Mouse (Mus musculus) liver, embryonic 12.5 days (tissue): ENCODE data around the gene Supt20. TPM values are rescaled to one million over a fixed set of nuclear protein-coding genes. Genes with fewer than 3 reads are reported as not detected.
"Not testable (repeated sequence)": the region's sequence is repeated elsewhere in the genome, so short reads cannot be mapped to it uniquely, and the experiment has no call there.

ENCODE experiments used
- ATAC-seq: fragments of 200-750 bp; cut with Nextera tagmentation; 2 replicates; pipeline ENCODE4 v1.8.0; 2017; ENCODE audit warnings: moderate number of reproducible peaks, mild to moderate bottlenecking, moderate library complexity
- H3K27ac ChIP-seq: fragments of 300-500 bp; sonication (generic); 2 replicates; pipeline ENCODE4 v1.5.1; 2016; ENCODE audit warnings: mild to moderate bottlenecking
- H3K27me3 ChIP-seq: fragments of 300-500 bp; sonication (generic); replicated peaks from 2 replicates; pipeline ENCODE4 v1.6.1; 2016; ENCODE audit warnings: mild to moderate bottlenecking, moderate library complexity
- H3K36me3 ChIP-seq: fragments of 300-500 bp; sonication (generic); 2 replicates; pipeline ENCODE4 v1.6.1; 2016; ENCODE audit warnings: mild to moderate bottlenecking, moderate library complexity
- H3K4me1 ChIP-seq: fragments of 300-500 bp; sonication (generic); 2 replicates; pipeline ENCODE4 v1.6.1; 2016
- H3K4me2 ChIP-seq: fragments of 300-500 bp; sonication (generic); 2 replicates; pipeline ENCODE4 v1.6.1; 2016; ENCODE audit warnings: mild to moderate bottlenecking, moderate library complexity
- H3K4me3 ChIP-seq: fragments of 300-500 bp; sonication (generic); 2 replicates; pipeline ENCODE4 v1.5.1; 2016; ENCODE audit warnings: mild to moderate bottlenecking, moderate library complexity
- H3K9ac ChIP-seq: fragments of 300-500 bp; sonication (generic); 2 replicates; pipeline ENCODE4 v1.6.1; 2016; ENCODE audit warnings: mild to moderate bottlenecking, moderate library complexity
- H3K9me3 ChIP-seq: fragments of 300-500 bp; sonication (generic); replicated peaks from 2 replicates; pipeline ENCODE4 v1.6.1; 2016; ENCODE audit warnings: mild to moderate bottlenecking, moderate library complexity
- WGBS: fragments of 180-500 bp; shearing (Covaris S2); methylation state at CpG from one replicate; pipeline ENCODE4 v1.1.7; 2016; ENCODE audit not compliant: insufficient replicate concordance; 5-methylcytosine and 5-hydroxymethylcytosine counted together
- polyA plus RNA-seq: library from polyadenylated mRNA; unstranded; fragments of >200 nt; fragmentation: Nextera tagmentation; extraction: Ambion mirVana; gene quantifications from 2 replicates; pipeline ENCODE4 v1.2.1, GENCODE M21; 2016

Gene Supt20
- polyA plus RNA-seq, 1 experiment from 2014 or later, result 49.8 TPM

DNA sequence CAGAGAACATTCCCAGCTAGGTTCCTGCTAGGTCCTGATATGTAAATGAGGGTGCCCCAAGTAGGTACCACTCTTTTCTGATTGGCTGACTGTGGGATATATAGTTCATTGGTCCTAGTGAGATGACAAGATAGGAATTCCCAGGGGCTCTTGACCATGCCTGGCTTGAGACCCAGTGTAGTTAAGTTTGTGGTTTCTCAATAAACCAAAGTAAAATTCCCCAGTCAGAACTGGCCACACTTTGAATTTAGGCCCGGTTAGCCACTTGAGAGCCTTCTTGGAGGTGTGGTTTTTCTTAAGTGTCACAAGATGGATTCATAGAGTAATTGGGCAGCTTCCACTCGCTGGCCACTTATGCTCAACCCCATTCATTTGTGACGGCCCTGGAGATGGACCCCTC, 20.5 kb upstream of the Supt20 start:
- Histone ChIP-seq H3K4me2 (no peak overlapping the region), H3K9ac (no peak overlapping the region), H3K27ac (no peak overlapping the region), H3K27me3 (no peaks in the 10 kb centered on the region), H3K4me1 (no peaks in the 10 kb centered on the region), H3K4me3 (no peak overlapping the region), H3K36me3 (no peaks in the 10 kb centered on the region), H3K9me3 (no peaks in the 10 kb centered on the region)
- ATAC-seq, result no peak
- WGBS, result 41% methylated on average over 3 of the region's 3 CpGs

DNA sequence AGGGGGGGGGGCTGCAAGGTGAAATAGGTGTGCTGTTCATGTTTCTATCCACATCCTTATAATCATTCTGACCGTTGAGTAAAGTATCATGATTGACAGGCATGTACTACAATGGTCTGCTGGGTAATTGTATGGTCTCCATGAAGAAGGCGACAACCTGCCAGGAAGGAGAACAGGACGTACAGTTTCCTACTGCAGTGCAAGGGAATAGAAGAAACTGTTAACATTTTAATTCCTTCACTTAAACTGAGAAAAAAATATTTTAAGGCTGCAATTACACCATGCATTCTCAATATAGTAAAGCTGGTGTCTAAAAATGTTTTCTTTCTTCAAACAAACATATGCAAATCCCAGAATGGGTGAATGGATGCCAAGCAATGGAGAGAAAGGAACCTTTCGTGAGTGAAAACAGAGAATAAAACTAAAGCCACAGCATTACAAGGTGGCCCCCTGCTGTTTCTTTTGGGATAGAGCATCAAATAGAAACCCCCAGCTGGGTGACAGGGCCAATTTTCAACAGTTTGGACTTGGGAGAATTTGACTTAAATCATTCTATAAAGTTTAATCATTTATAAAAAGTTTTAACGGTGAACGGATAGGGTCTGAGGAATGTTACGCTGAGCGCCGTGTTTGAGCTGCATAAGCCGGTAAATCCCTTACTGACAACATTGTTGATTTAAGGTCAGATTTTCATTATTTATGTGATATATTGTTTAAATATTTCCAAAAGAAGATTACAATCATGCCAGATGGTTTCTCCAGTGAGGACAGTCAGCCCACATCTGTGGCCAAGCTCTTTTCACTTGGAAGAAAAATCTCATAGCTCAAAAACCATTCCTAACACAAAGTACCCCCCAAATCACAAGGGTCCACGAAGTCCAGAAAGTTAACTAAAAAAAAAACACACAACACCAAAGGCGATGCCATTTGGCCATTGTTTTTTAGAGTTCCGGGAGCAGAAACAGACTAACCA, 19.8 kb upstream of the Supt20 start:
- H3K4me3 ChIP-seq, result no peak overlapping the region
- 67% methylated on average over 13 of the region's 13 CpGs for WGBS
- H3K4me1 ChIP-seq, result no peaks in the 10 kb centered on the region
- no peak overlapping the region for H3K4me2 ChIP-seq
- no peaks in the 10 kb centered on the region for H3K27me3 ChIP-seq
- no peak overlapping the region for H3K9ac ChIP-seq
- no peaks in the 10 kb centered on the region for H3K9me3 ChIP-seq
- H3K27ac ChIP-seq, result no peak overlapping the region
- ATAC-seq, result no peak
- H3K36me3 ChIP-seq, result no peaks in the 10 kb centered on the region

DNA sequence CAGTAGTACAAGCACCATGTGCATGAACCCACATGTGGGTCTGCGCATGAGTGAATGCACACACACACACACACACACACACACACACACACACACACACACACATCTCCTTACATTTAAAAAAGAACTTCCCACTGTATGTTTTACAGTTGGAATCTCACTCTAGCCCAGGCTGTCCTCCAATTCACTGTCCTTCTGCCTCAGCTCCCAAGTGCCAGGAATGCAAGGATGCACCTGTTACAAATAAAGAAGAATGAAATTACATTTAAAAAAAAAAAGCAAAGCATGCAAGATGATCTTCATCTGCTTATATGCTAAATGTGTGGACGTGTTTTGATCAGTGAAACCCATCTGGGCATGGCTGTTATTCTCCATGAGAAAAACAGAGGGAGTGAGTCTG, 15.8 kb upstream of the Supt20 start:
- H3K4me3 ChIP-seq, result no peak overlapping the region
- WGBS, result 58% methylated on average over 2 of the region's 2 CpGs
- ATAC-seq, result no peak
- H3K4me2 ChIP-seq, result no peak overlapping the region
- no peak overlapping the region for H3K9ac ChIP-seq
- H3K9me3 ChIP-seq, result no peaks in the 10 kb centered on the region
- no peaks in the 10 kb centered on the region for H3K27me3 ChIP-seq
- H3K36me3 ChIP-seq, result no peaks in the 10 kb centered on the region
- no peaks in the 10 kb centered on the region for H3K4me1 ChIP-seq
- no peak overlapping the region for H3K27ac ChIP-seq

DNA sequence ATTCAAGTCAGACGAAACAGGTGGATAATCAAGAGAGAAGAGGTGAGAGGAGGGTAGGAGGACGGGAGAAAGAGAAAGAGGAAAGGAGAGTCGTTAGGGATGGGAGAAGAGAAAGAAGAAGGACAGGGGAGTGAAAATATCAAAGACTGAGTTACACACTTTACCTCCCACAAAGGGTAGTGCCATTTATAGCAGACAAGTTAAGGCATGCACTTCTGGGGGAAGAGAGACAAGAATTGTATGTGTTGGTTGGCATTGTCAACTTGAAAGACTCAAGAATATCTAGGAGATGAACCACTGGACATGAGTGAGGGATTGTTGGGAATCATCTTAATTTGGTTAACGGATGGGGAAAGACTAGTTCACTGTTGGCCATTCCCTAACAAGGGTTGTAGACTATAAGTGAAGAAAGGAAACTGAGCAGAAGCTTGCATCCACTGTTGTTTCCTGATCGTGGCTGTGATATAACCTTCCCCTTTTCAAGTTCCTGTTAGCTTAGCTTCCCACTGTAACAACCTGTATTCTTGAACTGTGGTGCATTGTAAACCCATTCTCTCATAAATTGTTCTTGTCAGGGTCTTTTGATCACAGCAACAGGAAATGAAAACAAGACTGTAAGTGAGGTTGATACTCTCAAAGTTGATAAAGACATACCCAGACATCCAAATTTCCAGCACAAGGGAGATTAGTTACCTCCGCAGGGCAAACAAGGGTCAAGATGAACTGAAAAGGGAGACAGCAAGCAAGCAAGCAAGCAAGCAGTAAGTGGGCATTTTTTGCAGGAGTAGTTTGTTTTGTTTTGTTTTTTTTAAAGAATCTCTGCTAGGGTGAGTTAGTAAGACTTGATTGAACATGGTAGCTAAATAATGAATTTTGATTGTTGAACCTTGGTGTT, 11.1 kb upstream of the Supt20 start:
- WGBS, result 32% methylated on average over 6 of the region's 6 CpGs
- Histone ChIP-seq H3K27ac (no peak overlapping the region), H3K9ac (no peak overlapping the region), H3K4me3 (no peak overlapping the region), H3K4me2 (no peak overlapping the region), H3K4me1 (no peaks in the 10 kb centered on the region), H3K36me3 (no peaks in the 10 kb centered on the region), H3K27me3 (no peaks in the 10 kb centered on the region), H3K9me3 (no peaks in the 10 kb centered on the region)
- ATAC-seq, result no peak

GRCm38 (mm10) chr3:54685202-54685601, 7.4 kb upstream of the Supt20 start:
- H3K4me3 ChIP-seq, result no peak overlapping the region
- WGBS, result 79% methylated on average over 3 of the region's 3 CpGs
- no peak overlapping the region for H3K9ac ChIP-seq
- H3K4me2 ChIP-seq, result no peak overlapping the region
- no peaks in the 10 kb centered on the region for H3K9me3 ChIP-seq
- H3K27ac ChIP-seq, result no peak overlapping the region
- no peaks in the 10 kb centered on the region for H3K27me3 ChIP-seq
- H3K4me1 ChIP-seq, result no peaks in the 10 kb centered on the region
- H3K36me3 ChIP-seq, result no peaks in the 10 kb centered on the region
- no peak for ATAC-seq

- 65% methylated on average over 2 of the region's 2 CpGs for WGBS
- no peak for ATAC-seq
Measured at GRCm38 (mm10) chr3:54687245-54687644, 5.4 kb upstream of the Supt20 start.

DNA sequence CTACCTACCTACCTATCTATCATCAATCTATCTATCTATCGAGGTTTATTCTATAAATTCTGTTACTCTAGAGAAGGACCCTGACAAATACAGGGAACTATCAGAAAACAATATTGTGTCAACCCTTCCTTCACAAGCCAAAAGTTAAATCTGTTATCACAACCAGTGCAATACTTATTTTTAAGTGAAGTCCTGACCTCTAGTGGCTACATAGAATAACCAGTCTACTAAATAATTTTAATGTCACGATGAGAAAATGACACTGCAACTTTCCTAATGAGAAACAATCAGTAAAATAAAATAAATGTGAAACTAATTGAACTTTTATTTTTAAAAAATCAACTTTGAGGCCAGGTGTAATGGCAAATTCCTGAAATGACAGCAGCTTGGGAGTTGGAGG, 3.5 kb upstream of the Supt20 start:
- 40% methylated on average over 2 of the region's 2 CpGs for WGBS
- no peaks in the 10 kb centered on the region for H3K9me3 ChIP-seq
- H3K36me3 ChIP-seq, result no peaks in the 10 kb centered on the region
- H3K4me3 ChIP-seq, result no peak overlapping the region
- no peaks in the 10 kb centered on the region for H3K27me3 ChIP-seq
- no peak overlapping the region for H3K4me2 ChIP-seq
- no peak overlapping the region for H3K27ac ChIP-seq
- peaks cover 14% of the 10 kb centered on the region; the same call in 1 of the 2 replicates for H3K4me1 ChIP-seq
- ATAC-seq, result no peak
- no peak overlapping the region for H3K9ac ChIP-seq

More at GRCm38 (mm10) chr3:54687245-54687644, 5.4 kb upstream of the Supt20 start:
- no peak overlapping the region for H3K4me3 ChIP-seq
- peaks cover 13% of the 10 kb centered on the region; the same call in 1 of the 2 replicates for H3K4me1 ChIP-seq
- no peak overlapping the region for H3K4me2 ChIP-seq
- H3K9ac ChIP-seq, result no peak overlapping the region
- no peaks in the 10 kb centered on the region for H3K36me3 ChIP-seq
- H3K9me3 ChIP-seq, result no peaks in the 10 kb centered on the region
- no peaks in the 10 kb centered on the region for H3K27me3 ChIP-seq
- no peak overlapping the region for H3K27ac ChIP-seq

DNA sequence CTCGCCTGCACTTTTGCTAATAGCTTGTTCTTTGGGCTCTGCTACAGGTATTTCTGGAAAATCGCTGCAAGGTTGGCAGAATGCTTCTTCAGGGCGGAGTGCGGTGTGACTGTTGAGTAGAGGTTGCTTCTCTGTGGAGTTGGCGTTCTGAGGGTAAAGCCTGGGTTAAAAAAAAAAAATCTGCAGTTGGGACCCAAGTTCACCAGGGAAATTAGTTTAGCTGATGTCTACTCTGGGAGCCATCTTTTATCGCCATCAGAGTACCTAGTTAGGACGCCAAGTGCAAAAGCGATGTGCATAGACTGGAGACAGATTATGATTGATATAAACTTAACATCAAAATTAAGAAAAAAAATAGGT, 429 bp downstream of the Supt20 start:
- H3K27me3 ChIP-seq, result no peaks in the 10 kb centered on the region
- H3K4me1 ChIP-seq, result peaks cover 30% of the 10 kb centered on the region
- peaks cover 35% of the 10 kb centered on the region for H3K36me3 ChIP-seq
- H3K9ac ChIP-seq, result peak overlapping the region; percentile 71
- 0 out of 2 replicates have a peak, but pooled peaks have one; percentile 1 for ATAC-seq
- peak overlapping the region; percentile 73 for H3K4me2 ChIP-seq
- WGBS, result under 1% methylated on average over 8 of the region's 8 CpGs
- H3K9me3 ChIP-seq, result no peaks in the 10 kb centered on the region
- peak overlapping the region; percentile 77 for H3K4me3 ChIP-seq
- H3K27ac ChIP-seq, result peak overlapping the region; percentile 90

DNA sequence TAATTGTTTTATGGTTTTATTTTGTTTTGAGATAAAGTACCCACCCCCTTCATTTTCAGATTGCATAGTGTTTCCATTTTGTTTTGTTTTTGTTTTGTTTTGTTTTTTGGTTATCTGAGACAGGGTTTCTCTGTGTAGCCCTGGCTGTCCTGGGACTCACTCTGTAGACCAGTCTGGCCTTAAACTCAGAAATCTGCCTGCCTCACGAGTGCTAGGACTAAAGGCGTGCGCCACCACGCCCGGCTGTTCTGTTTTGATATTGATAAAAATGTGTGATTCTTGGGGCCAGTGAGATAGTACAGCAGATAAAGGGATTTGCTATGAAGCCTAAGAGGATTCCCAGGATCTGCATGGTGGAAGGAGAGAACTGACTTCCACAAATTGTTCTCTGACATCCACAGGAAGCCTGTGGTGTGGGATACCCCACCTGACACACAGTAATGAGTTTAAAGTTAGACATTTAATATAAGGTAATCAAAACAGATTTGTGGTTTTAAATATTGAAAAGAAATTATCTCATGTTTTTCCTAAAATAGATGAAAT, 7.2 kb downstream of the Supt20 start:
- Histone ChIP-seq H3K4me3 (no peak overlapping the region), H3K4me2 (no peak overlapping the region), H3K4me1 (peaks cover 21% of the 10 kb centered on the region), H3K9me3 (no peaks in the 10 kb centered on the region), H3K36me3 (peaks cover 87% of the 10 kb centered on the region), H3K27ac (no peak overlapping the region), H3K27me3 (no peaks in the 10 kb centered on the region), H3K9ac (no peak overlapping the region)
- 48% methylated on average over 5 of the region's 5 CpGs for WGBS
- no peak for ATAC-seq

- 84% methylated on average over 8 of the region's 8 CpGs for WGBS
- not testable (repeated sequence) for H3K4me1 ChIP-seq
Measured at GRCm38 (mm10) chr3:54704106-54704505, 11.5 kb downstream of the Supt20 start.

DNA sequence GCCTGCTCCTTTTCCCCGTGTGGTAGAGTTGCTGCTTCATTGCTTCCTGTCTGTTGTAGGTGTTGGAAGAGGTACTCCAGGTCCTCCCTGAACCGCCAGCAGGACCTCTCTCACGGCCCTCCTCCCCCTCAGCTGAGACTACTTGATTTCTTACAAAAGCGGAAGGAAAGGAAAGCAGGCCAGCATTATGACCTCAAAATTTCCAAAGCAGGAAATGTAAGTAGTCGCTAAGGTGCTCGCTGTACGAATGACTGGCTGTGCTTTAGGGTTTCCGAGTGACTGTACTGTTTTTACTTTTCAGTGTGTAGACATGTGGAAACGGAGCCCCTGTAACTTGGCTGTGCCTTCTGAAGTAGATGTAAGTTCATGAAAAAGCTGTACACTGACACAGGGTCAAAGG, 16.4 kb downstream of the Supt20 start:
- H3K4me1 ChIP-seq, result no peaks in the 10 kb centered on the region
- H3K9ac ChIP-seq, result no peak overlapping the region
- no peak overlapping the region for H3K4me2 ChIP-seq
- WGBS, result 77% methylated on average over 9 of the region's 9 CpGs
- no peaks in the 10 kb centered on the region for H3K9me3 ChIP-seq
- H3K4me3 ChIP-seq, result no peak overlapping the region
- peaks cover 88% of the 10 kb centered on the region for H3K36me3 ChIP-seq
- H3K27ac ChIP-seq, result no peak overlapping the region; the same call in 1 of the 2 replicates
- no peaks in the 10 kb centered on the region for H3K27me3 ChIP-seq
- no peak for ATAC-seq

More at GRCm38 (mm10) chr3:54704106-54704505, 11.5 kb downstream of the Supt20 start:
- not testable (repeated sequence) for H3K27ac ChIP-seq, H3K4me2 ChIP-seq, H3K27me3 ChIP-seq, H3K9me3 ChIP-seq, ATAC-seq, H3K4me3 ChIP-seq, H3K9ac ChIP-seq
- H3K36me3 ChIP-seq, result peaks cover 89% of the 10 kb centered on the region

- Histone ChIP-seq H3K36me3 (peaks cover 86% of the 10 kb centered on the region), H3K4me2 (no peak within 1 kb of the TSS), H3K9ac (no peak within 1 kb of the TSS), H3K9me3 (no peaks in the 10 kb centered on the region), H3K4me1 (no peaks in the 10 kb centered on the region), H3K27ac (no peak within 1 kb of the TSS), H3K4me3 (no peak within 1 kb of the TSS), H3K27me3 (no peaks in the 10 kb centered on the region)
- WGBS, result 81% methylated on average over 6 of the region's 6 CpGs
- no peak for ATAC-seq
Measured at GRCm38 (mm10) chr3:54714253-54714652, 21.6 kb downstream of the Supt20 start, which contains the start of gene Gm21958. TSS of gene Gm21958 (minus strand) at chr3:54714353.
